Mouse (Mus musculus): ENCODE measurements around the gene Foxf1.

DNA sequence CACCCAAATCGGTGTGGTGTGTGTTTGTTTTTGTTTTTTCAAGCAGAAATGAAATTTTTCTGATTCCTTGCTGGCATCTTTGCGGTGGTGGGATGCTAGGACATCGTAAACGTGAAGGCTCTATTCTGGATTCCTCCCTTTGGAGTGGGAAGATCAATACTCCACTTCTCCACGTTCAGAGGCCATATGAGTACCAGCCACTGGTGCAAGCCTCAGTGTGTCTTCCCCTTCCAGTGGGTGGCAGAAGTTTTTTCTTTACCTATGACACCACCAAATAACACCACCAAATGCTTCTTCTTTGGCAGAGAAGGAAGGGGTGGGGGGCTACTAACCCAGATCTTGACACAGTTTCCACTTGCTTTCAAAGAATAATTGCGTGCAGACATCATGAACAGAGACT, 42.0 kb downstream of the Foxf1 start:
- TF ChIP-seq CTCF (conservative IDR thresholded peaks at IDR 0.05 in 1 of 2, IDR thresholded peaks at IDR 0.05 in 1 of 2; ENCODE audit: low read depth in 2 of 2, low read length in 2 of 2) (no peak), EP300 (IDR thresholded peaks at IDR 0.05; ENCODE audit: low read length) (no peak), TBP (conservative IDR thresholded peaks at IDR 0.05; ENCODE audit: low read depth, low read length) (no peak), ELF1 (IDR thresholded peaks at IDR 0.05; ENCODE audit: low read depth, low read length) (no peak)

Data from CH12.LX (cell line).